Mouse (Mus musculus) cortical plate, adult 2 months (tissue): ENCODE data around the gene Mfap3l. TPM values are rescaled to one million over a fixed set of nuclear protein-coding genes. Genes with fewer than 3 reads are reported as not detected.
"Not testable (repeated sequence)": the region's sequence is repeated elsewhere in the genome, so short reads cannot be mapped to it uniquely, and the experiment has no call there.

Experiments
- H3K27ac ChIP-seq: fragments of 200-500 bp; 2 replicates; pipeline ENCODE4 v1.5.1; 2012; ENCODE audit warnings: low read length, control low read depth, inconsistent platforms; ENCODE audit not compliant: insufficient read depth
- H3K4me1 ChIP-seq: fragments of 200-500 bp; 2 replicates; pipeline ENCODE4 v1.6.1; 2011; ENCODE audit warnings: low read length; ENCODE audit not compliant: control insufficient read depth, insufficient read depth
- H3K4me3 ChIP-seq: fragments of 200-500 bp; 2 replicates; pipeline ENCODE4 v1.5.1; 2011; ENCODE audit warnings: mild to moderate bottlenecking, low read length, control low read depth; ENCODE audit not compliant: insufficient read depth
- CTCF ChIP-seq: fragments of 200-500 bp; IDR thresholded peaks from 2 replicates; pipeline ENCODE4 v1.5.1; 2011; ENCODE audit warnings: mild to moderate bottlenecking, control low read depth, low read length; ENCODE audit not compliant: insufficient read depth; ENCODE audit errors: extremely low read depth
- POLR2A ChIP-seq: fragments of 200-500 bp; IDR thresholded peaks from 2 replicates; pipeline ENCODE4 v1.6.1; 2011; ENCODE audit warnings: mild to moderate bottlenecking, low read length, control low read depth; ENCODE audit not compliant: insufficient read depth; ENCODE audit errors: extremely low read depth
- polyA plus RNA-seq: library from polyadenylated mRNA; depleted of rRNA; stranded (reverse); fragments of >200 nt; gene quantifications from 2 replicates; pipeline ENCODE4 v1.2.3, GENCODE M21; 2012; rRNA removed

The Mfap3l gene
- polyA plus RNA-seq: 29.9 and 33.4 TPM in 2 replicates

DNA sequence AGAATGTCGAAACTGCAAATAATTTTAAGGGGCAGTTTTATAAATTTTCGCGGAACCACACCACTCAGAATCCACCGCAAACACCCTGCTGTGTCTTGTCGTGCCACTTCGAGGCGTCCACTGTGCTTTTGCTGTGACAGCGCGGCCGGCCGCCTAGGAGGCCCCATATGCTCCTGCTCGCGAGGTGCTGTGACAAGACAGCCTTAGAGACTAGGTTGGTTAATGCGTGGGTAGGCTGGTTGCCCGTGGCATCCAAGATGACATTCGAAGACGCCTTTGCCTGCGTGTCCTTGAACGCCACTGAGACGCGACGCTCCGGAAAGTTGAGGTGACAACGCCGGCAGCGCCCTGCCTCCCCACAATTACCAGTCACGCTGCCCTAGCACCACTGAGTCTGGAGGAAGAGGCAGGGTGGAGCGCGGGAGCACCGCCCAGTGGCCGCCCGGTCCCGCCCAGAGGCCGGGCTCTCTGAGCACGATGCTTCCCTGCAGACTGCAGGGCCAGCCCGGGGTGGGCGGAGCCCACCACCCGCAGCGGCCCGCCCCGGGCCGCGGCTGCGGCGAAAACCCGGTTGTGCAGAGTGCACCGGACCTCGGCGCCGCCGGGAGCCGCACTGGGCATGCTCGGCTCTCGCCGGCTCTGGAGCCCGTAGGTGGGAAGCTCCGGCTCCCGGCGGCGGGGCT, at the start of gene Mfap3l:
TSS of gene Mfap3l (plus strand) at position 578 of the 683 bp plus-strand sequence.
- H3K4me3 ChIP-seq: peak within 1 kb of the TSS; percentile 85
- TF ChIP-seq CTCF (no peak), POLR2A (peak; percentile 68; the same call in 1 of the 2 replicates)
- peak within 1 kb of the TSS; percentile 93 for H3K27ac ChIP-seq
- no peaks in the 10 kb centered on the region for H3K4me1 ChIP-seq

DNA sequence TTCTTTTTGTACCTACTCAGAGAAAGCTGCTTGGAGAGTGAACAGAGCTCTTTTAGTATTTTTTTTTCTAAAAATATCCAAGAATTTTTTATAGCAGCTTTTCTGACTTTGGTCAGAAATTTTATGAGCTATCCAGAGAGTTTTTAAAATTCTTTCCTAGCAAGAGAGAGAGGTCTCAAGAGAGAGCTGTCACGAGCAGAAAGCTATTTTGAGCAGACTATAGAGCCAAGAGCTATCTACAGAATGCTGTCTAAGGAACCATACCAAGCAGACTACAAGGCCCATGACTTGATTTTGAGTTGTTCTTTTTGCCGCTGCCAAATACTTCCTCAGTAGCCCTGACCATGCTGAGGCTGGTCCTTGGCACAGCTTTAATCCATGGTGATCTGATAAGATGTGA, 49.3 kb upstream of the Mfap3l start:
- TF ChIP-seq POLR2A: no peak
- no peak for TF ChIP-seq CTCF
- no peak overlapping the region for H3K27ac ChIP-seq
- no peaks in the 10 kb centered on the region; the same call in 1 of the 2 replicates for H3K4me1 ChIP-seq

DNA sequence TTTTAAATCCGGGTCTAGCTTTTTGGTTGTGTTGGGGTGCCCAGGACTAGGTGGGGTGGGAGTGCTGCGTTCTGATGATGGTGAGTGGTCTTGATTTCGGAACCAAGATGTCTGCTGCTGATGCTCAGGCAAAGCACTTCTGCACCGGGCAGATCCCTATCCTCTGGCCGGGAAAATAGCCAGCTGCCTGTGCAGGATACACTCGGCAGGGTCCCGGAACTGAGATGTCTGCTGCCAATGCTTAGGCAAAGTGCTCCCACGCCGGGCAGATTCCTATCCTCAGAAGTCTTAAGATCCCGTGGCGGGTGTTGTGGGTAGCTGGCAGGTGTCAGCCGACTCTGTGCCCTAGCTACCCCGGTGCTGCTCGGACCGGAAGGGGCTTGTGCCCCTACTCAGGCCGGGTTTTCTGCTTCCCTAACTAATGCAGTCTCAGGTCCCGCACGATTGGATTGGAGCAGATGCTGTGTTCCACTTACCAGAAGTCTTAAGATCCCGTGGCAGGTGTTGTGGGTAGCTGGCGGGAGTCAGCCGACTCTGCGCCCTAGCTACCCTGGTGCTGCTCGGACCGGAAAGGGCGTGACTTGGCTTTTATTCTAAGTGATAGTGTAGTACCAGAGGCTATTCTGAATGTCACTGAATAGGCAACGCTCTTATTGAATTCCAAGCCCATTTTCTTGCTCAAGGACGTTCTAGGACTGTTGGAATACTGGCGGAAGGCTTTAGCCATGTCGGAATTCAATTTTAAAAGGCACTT, 41.1 kb upstream of the Mfap3l start:
- not testable (repeated sequence) for H3K4me1 ChIP-seq, H3K27ac ChIP-seq, H3K4me3 ChIP-seq

More for the DNA sequence above, 49.3 kb upstream of the Mfap3l start:
- no peak overlapping the region for H3K4me3 ChIP-seq

DNA sequence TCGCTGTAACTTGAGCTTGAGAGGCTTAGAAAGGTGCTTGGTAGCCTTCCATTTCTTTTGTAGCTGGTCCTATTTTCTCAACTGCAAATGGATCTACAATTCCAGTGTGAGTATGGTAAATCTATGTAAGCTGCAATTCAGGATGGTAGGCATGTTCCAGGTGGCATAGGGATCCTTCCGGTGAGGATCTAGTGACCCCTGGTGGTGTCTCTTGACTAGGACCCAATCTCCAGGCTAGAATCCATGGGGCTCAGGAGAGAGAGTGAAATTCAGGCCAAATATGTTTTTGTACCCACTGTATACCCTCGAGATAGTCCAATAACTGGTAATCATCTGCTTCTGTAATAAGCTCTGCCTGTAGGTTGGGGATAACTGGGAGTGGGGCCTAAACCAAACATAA, 37.9 kb upstream of the Mfap3l start:
- no peak for TF ChIP-seq POLR2A
- TF ChIP-seq CTCF: peak; percentile 68
- Histone ChIP-seq H3K4me1 (no peaks in the 10 kb centered on the region), H3K4me3 (no peak overlapping the region), H3K27ac (no peak overlapping the region)

DNA sequence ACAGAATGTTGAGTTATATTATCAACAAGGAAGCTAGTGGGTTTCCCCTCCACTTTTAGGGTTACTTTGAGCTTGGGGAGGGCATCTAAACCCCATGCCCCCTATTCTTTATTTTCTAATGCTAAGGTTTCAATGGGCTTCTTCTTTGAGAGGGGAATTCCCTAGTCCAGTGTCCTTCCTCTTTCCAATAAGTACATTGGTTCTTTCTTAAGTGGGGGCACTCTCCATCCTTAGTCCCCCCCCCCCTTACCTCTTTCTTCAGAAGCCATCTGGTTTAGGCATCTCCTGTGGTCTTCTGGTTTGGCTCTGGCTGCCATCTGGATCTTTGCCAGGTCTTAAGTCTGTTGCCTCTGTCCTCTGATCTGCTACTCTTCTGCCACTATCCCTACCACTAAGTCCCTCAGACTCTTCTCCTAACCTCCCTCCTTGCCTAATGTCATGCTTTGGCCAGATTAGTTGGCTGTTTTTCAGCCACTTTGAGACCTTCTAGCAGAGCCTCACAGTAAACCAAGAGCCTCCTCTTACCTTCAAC, 21.0 kb upstream of the Mfap3l start:
- no peak overlapping the region for H3K27ac ChIP-seq
- H3K4me1 ChIP-seq: no peaks in the 10 kb centered on the region
- TF ChIP-seq CTCF: no peak
- no peak overlapping the region for H3K4me3 ChIP-seq

DNA sequence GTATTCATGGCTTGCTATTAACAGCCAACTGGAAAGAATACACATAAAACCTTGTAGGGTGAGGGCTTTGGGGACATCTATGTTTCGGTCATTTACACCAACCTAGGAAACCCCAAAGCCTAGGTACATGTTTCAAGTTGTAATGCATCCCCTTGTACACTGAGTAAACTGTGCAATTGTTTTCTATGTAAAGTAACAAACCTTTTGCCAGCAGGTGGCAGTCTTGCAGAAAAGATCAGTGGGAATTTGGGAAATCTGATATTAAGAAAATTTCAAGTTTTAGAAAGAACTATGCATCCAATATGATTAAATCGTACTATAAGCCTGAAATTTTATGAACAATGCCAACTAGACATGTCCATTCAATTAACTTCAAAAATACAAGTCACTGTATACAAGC, 15.7 kb upstream of the Mfap3l start:
- TF ChIP-seq CTCF: 0 out of 2 replicates have a peak, but pooled peaks have one; percentile 6
- no peak for TF ChIP-seq POLR2A
- H3K4me3 ChIP-seq: no peak overlapping the region
- H3K4me1 ChIP-seq: no peaks in the 10 kb centered on the region

DNA sequence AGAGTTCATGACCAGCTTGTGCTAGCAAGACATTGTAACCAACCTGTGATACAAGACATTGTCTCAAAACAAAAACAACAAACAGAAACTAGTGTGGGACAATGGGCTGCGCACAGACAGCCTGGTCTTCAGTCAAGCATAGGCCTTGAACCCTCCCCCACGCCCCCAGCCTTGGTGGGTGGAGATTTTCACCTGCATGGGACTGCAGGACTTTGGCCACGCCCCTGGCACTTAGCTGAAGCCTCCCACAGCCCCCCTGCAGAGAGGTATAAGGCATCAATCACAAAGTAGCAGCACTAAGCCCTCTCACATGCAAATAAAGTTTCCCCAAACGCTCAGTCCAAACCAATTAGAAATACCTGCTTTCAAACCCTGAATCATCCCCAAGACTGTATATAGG, 11.1 kb upstream of the Mfap3l start:
- no peak overlapping the region for H3K27ac ChIP-seq
- TF ChIP-seq CTCF (no peak), POLR2A (no peak)
- no peak overlapping the region for H3K4me3 ChIP-seq
- H3K4me1 ChIP-seq: no peaks in the 10 kb centered on the region

More for the DNA sequence above, 15.7 kb upstream of the Mfap3l start:
- H3K27ac ChIP-seq: no peak overlapping the region

DNA sequence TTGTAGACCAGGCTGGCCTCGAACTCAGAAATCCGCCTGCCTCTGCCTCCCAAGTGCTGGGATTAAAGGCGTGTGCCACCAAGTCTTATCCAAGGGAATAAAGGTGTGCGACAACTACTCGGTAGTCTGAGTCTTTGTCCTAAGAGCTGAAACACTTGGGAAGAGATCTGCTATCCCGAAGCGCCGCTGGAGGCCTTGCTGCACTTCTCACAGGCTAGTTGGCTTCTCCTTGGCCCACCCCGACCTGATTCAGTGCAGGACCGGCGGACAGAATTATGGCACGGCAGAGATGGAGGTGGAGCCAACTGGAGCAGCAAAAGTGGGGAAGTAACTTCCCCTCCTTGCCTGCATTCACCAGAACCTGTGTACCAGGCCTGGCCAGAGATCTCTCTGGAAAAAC, 10.6 kb upstream of the Mfap3l start:
- TF ChIP-seq POLR2A: no peak
- TF ChIP-seq CTCF: no peak
- Histone ChIP-seq H3K4me3 (no peak overlapping the region), H3K4me1 (no peaks in the 10 kb centered on the region), H3K27ac (no peak overlapping the region)

DNA sequence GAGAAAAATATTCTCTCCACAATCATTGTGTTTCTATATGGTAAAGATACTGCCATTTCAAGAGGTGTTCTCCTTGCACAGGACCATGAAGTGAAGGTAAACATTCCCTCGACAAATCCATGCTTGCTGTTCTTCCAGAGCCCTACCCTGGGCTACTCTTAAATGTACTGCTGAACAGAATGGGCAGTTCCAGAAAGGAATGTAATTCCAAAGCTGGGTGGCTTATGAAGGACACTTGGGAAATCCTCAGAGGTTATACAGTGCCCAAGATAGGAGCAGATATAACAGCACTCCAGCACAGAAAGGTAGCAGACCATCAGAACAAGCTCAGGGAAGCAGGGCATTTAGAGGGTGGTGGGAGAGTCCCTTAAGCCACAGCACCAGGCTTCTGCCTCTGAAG, 9.2 kb upstream of the Mfap3l start:
- TF ChIP-seq CTCF (no peak), POLR2A (no peak)
- Histone ChIP-seq H3K27ac (no peak overlapping the region), H3K4me3 (no peak overlapping the region), H3K4me1 (no peaks in the 10 kb centered on the region)

DNA sequence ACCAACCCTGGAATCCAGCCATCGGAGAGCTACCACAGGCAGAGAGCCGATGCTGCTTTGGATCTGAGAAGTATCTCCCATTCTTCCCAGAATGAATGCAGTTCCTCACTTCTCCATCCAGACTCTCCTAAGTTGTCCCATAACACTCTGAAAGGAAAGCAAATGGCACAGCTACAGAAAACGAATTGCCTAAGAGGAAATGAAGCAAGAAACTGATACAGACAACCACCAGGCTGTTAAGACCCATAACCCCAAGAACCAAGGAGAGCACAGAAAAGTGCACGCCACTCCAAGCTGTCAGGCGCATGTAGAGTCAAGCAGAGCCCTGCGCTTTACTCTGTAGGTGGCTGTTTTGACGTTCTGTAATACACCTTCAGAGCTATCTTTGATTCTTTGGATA, 7.9 kb upstream of the Mfap3l start:
- no peak for TF ChIP-seq POLR2A
- no peak for TF ChIP-seq CTCF
- H3K27ac ChIP-seq: no peak overlapping the region
- no peaks in the 10 kb centered on the region for H3K4me1 ChIP-seq
- H3K4me3 ChIP-seq: no peak overlapping the region
